Mouse (Mus musculus): Measurements from ENCODE around the gene Prkg1. TPM values are rescaled to one million over a fixed set of nuclear protein-coding genes. Genes with fewer than 3 reads are reported as not detected.
"Not testable (repeated sequence)": the region's sequence is repeated elsewhere in the genome, so short reads cannot be mapped to it uniquely, and the experiment has no call there.

Gene Prkg1
- polyA plus RNA-seq, 1 experiment from 2014 or later = 2.5 TPM

DNA sequence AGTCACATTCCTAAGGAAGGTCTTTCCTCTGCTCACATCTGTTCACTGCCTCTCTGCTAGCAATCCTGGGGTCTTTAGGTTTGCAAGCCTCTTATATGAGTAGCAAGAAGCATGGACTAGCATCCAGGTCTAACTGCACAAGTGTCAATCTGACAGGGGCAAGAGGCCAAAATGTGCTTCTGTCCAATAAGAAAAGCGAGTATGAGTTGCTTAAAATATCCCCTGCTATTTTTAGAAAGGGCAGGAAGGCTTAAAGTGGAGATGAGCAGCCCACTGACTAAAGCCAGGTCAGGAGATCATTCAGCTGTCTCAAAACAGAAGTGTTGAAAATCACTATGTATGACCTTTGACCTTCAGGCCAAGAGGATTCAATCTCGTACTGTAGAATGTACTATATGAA, 1139.4 kb downstream of the Prkg1 start:
- 71% methylated on average over 2 of the region's 2 CpGs for WGBS (ENCODE audit: missing documents)
- H3K27ac ChIP-seq = no peak overlapping the region
- no peaks in the 10 kb centered on the region for H3K79me2 ChIP-seq (ENCODE audit: inconsistent target)
- no peak overlapping the region for H3K4me3 ChIP-seq (ENCODE audit: inconsistent target)
- H3K36me3 ChIP-seq (ENCODE audit: inconsistent target) = no peaks in the 10 kb centered on the region

DNA sequence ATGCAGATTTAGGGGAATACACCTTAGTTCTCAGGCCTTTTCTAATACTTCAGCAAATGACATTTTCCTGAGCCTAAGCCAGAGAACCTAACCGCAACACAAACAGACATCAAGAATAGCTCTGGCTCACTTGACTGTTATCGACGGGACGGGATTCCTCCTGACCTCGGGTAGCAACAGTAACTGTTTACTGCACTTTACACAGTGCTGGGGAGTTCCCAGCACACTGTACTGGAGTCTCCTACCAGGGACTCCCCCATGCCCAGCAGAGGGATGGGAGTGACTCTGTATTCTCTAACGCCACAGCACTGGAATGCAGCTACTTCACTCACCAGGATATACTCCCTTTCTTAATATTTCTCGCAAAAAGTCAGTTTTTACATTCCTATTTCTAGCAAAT, 1141.2 kb downstream of the Prkg1 start:
- H3K27ac ChIP-seq = no peak overlapping the region
- H3K79me2 ChIP-seq (ENCODE audit: inconsistent target) = no peaks in the 10 kb centered on the region
- 93% methylated on average over 7 of the region's 7 CpGs for whole genome bisulfite sequencing (ENCODE audit: missing documents)
- no peaks in the 10 kb centered on the region for H3K36me3 ChIP-seq (ENCODE audit: inconsistent target)
- no peak overlapping the region for H3K4me3 ChIP-seq (ENCODE audit: inconsistent target)

DNA sequence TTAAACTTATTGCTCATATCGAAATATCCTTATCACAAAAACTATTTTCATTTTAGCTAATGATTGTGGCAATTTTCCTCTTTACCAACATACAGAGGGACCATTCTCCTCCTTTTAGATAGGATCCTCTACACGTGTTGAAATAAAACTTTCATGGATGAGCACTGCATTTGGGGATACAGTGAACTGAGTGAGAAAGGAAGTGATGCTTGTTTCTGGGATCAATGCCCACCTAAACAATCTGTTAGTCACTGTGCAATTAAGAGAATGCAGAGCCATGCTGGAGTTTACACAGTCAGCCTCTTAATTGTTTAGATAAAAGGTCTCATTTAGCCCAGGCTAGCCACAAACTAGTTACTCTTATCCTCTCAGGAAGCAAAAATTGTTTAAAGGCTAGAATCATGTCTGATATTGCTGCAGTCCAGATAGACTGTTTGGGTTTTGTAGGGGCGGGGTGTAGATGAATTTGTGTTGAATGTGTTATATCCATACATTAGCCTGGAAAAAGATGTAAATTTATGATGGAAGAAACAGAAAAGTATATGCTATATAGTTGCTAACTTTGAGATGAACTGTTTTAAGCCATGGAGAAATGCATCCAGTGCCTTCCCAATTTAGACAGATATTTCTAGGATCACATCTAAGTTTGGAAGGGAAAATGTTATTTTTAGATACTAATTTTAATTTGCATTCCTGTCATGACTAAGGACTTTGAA, 1151.5 kb downstream of the Prkg1 start:
- Histone ChIP-seq H3K36me3 (ENCODE audit: inconsistent target) (no peaks in the 10 kb centered on the region), H3K79me2 (ENCODE audit: inconsistent target) (no peaks in the 10 kb centered on the region), H3K4me3 (ENCODE audit: inconsistent target) (no peak overlapping the region), H3K27ac (no peak overlapping the region)
- WGBS (ENCODE audit: missing documents) = 75% methylated on average over 3 of the region's 3 CpGs

DNA sequence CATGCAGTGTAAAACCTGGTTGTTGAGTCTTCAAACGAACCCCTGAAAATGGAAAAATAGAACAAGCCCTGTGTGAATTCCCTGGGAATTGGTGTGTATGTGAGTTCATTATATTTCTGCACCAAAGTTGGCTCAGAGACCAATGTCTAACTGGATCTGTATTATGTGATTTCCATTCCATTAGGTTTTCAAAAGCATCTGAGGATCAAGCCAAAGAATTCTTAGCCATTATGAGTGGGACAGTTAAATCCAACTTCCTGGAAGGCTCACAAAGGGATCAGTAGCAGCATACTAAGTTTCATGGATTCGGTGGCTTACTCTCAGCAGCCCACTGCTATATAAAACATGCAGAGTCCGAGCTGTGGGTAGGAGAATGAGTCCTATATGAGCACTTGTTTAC, 1178.5 kb downstream of the Prkg1 start:
- 78% methylated on average over 3 of the region's 3 CpGs for WGBS (ENCODE audit: missing documents)
- no peak overlapping the region for H3K27ac ChIP-seq
- no peak overlapping the region for H3K4me3 ChIP-seq (ENCODE audit: inconsistent target)
- H3K36me3 ChIP-seq (ENCODE audit: inconsistent target) = no peaks in the 10 kb centered on the region
- no peaks in the 10 kb centered on the region for H3K79me2 ChIP-seq (ENCODE audit: inconsistent target)

DNA sequence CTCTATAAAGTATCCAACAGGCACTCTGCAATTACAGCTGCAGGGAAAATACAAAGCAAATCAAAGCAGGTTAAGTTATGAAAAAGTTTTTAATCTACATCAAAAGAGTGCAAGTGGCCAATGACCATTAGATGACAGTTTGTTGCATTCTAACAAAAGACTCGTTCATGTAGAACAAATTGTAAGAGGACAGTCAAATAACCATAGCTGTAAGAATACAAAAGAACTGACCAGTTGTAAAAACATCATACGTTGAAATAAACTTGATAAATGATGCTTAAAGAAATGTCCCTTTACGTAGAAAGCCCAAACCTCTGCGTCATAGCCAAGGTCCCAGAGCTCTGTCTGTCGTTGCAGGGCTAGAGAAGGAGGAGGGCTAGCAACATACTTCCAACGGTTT, 1200.3 kb downstream of the Prkg1 start:
- Histone ChIP-seq H3K36me3 (ENCODE audit: inconsistent target) (no peaks in the 10 kb centered on the region), H3K4me3 (ENCODE audit: inconsistent target) (no peak overlapping the region), H3K79me2 (ENCODE audit: inconsistent target) (no peaks in the 10 kb centered on the region), H3K27ac (no peak overlapping the region)
- WGBS (ENCODE audit: missing documents) = 92% methylated on average over 6 of the region's 6 CpGs

DNA sequence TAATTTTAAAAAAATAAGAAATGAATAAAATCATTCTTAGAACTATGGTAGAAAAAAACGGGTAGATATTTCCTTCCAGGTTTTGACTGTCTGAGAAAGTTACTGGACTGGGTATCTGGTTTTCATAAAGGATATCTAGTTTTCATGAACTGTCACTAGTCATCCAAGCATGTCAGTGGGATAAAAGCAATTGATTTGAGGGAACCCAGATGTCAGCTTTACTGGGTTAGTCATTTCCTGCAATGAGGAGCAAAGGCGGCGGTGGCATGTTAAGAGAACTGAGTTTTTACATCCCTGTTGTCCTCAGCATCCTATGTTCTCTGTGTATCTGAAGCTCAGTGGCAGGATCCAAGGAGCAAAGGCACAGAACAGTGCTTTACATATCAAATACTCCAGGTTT, 1201.0 kb downstream of the Prkg1 start:
- Histone ChIP-seq H3K79me2 (ENCODE audit: inconsistent target) (no peaks in the 10 kb centered on the region), H3K36me3 (ENCODE audit: inconsistent target) (no peaks in the 10 kb centered on the region), H3K4me3 (ENCODE audit: inconsistent target) (no peak overlapping the region), H3K27ac (no peak overlapping the region)
- 97% methylated on average over 3 of the region's 3 CpGs for WGBS (ENCODE audit: missing documents)

DNA sequence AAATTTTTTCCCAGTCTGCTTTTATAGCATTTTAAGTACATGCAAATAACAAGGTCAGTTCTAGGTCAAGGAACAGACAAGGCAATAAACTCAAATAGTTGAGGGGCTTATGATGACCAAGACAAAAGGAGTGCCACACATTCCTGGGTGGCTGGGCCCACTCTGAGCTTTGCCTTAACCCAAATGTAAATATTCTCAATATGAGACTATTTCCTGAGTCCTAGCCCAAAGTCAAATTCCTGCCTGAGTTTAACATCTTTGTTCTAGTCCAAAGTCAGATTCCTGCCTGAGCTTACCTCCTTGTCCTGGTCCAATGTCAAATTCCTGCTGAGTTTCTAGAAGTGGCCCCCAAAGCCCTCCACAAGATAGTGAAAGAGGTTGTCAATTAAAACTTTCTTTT, 1206.8 kb downstream of the Prkg1 start:
- Histone ChIP-seq H3K27ac (no peak overlapping the region), H3K4me3 (ENCODE audit: inconsistent target) (no peak overlapping the region), H3K79me2 (ENCODE audit: inconsistent target) (no peaks in the 10 kb centered on the region), H3K36me3 (ENCODE audit: inconsistent target) (no peaks in the 10 kb centered on the region)

DNA sequence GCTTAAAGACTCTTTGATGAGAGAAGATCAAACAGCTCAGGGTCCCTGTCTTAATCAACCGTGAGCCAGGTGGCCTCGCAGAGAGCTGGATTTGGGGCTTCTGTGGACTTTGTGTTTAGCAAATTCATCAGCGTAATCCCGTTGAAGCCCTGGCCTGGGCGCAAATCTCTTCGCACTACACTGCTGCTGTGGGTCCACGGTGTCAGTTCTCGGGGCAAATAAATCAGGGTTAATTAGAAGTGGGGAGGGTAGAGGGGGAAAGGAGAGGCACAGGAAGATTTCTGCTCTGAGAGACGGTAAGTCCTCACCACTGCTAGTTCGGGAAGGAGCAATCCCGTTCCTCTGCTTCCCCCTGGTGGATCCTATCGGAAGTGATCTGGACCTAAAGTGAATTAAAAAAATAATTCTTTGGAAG, 1210.4 kb downstream of the Prkg1 start:
- H3K4me3 ChIP-seq (ENCODE audit: inconsistent target) = no peak overlapping the region
- no peaks in the 10 kb centered on the region for H3K79me2 ChIP-seq (ENCODE audit: inconsistent target)
- no peaks in the 10 kb centered on the region for H3K36me3 ChIP-seq (ENCODE audit: inconsistent target)
- WGBS (ENCODE audit: missing documents) = 5% methylated on average over 12 of the region's 12 CpGs
- H3K27ac ChIP-seq = no peak overlapping the region

DNA sequence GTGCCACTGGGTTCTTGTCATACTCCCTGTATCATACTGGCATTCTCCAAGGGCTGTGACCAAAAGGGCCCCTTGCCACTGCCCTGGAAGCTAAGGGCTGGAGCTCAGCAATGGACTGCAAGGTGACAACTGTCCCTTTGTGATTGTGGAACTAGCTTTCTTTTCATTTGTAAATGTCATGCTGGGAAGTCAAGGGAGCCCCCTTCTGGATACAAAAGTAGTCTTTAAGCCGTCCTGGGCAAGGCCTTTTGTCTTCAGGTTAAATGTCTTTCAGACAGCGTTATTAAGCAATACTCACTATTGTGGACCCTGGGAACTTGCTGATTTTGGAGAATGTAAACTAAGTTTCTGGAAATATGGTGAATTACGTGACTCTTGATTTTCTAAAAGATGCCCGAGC, 1211.1 kb downstream of the Prkg1 start:
- H3K36me3 ChIP-seq (ENCODE audit: inconsistent target) = no peaks in the 10 kb centered on the region
- no peaks in the 10 kb centered on the region for H3K79me2 ChIP-seq (ENCODE audit: inconsistent target)
- H3K4me3 ChIP-seq (ENCODE audit: inconsistent target) = no peak overlapping the region
- 56% methylated on average over 4 of the region's 4 CpGs for WGBS (ENCODE audit: missing documents)
- no peak overlapping the region for H3K27ac ChIP-seq

DNA sequence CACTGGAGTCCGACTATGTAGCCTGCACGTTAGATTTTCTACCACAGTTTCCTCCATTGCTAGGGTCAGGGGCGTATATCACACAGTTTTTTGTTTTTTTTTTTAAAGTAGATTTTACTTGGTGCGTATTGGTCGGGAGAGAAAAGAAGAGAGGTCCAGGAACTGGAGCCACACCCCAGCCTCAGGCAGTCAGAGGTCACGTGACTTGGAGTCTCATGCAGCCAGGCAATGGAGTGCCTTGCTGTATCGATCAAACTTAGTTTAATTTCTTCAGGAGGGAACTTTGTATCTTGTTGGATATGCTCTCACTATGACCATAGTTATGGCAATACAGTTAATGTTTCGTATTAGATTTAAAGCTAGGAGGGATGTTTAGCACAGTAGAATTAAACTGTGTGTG, 1212.6 kb downstream of the Prkg1 start:
- H3K36me3 ChIP-seq (ENCODE audit: inconsistent target) = no peaks in the 10 kb centered on the region
- 64% methylated on average over 8 of the region's 8 CpGs for WGBS (ENCODE audit: missing documents)
- no peak overlapping the region for H3K4me3 ChIP-seq (ENCODE audit: inconsistent target)
- no peaks in the 10 kb centered on the region for H3K79me2 ChIP-seq (ENCODE audit: inconsistent target)
- no peak overlapping the region for H3K27ac ChIP-seq

DNA sequence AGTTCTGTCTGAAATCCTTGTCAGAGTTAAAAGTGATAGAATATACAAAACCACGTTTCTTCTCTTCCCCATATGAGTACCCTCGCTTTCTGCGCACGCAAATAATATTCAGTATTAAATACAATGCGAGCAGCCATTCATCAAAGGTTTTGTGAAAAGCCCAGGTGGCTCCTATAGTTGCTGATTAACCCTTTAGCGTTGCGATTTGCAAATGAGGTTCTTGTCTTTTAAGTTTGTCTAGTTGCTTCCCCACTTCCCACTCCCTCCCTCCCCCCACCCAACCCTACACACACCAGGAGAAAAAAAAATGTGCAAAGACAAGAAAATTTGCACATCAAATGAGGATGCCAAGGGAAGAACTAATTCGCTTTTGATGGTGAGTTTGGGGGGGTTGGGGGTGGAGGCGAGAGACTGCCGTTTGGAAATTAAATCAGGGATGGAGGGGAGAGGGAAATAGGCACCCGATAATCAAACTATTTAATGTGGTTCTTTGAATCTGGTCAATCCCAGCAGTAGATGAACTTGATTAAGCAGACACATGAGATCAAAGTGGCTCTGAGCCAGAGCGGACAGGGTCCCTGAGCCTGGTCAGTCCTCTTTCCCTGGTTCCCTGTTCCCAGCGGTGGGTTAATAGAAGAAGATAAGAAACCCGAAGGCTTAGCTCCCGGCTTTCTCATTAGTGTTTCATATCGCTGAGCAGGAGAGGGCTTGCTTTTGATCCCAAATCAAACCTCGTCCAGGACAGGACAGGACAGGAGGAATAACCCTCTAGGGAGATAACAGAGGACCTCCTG, 1214.8 kb downstream of the Prkg1 start:
- H3K36me3 ChIP-seq (ENCODE audit: inconsistent target) = no peaks in the 10 kb centered on the region
- H3K79me2 ChIP-seq (ENCODE audit: inconsistent target) = no peaks in the 10 kb centered on the region
- WGBS (ENCODE audit: missing documents) = 25% methylated on average over 16 of the region's 17 CpGs
- no peak overlapping the region for H3K4me3 ChIP-seq (ENCODE audit: inconsistent target)
- H3K27ac ChIP-seq = no peak overlapping the region

DNA sequence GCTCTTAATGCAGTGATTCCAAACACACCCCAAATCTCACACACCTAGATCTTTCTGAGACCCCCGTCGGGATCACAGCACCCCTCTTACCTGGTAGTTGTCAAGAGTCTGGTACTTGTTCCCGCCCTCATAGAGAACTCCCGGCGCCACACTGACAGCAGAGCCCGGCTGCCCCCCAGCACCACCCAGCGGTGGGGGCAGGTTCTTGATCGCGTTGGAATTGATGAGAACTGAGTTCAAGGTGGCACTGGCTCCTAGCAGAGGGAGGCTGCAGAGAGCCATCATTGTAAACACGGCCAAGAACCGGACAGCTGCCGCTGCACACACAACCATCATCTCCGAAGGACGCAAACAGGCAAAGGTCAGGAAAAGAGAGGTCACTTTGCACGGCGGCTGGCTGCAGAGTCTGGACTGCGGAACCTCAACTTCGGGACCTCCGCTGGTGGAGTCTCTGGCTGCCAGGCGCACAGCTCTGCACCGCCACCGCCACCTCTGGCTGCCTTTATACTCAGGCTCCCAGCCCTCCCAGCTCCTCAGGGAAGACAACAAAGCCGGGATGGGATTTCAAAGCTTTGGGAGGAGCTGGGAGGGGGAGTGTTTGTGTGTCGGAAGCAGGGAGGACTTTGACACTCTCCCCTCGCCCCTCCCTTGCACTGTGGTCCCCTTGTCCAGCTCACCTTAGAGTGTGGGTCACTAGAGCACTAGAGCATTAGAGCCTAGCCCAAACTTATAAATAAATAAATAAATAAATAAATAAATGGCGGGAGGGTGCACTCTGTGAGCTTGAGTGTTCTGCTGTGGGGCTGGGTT, 1215.6 kb downstream of the Prkg1 start, which contains the start of gene Dkk1:
Dkk1 (minus strand) TSS at position 622 of the 810 bp plus-strand sequence.
- WGBS (ENCODE audit: missing documents) = 4% methylated on average over 24 of the region's 26 CpGs
- no peaks in the 10 kb centered on the region for H3K36me3 ChIP-seq (ENCODE audit: inconsistent target)
- H3K4me3 ChIP-seq (ENCODE audit: inconsistent target) = no peak within 1 kb of the TSS
- H3K27ac ChIP-seq = no peak within 1 kb of the TSS
- H3K79me2 ChIP-seq (ENCODE audit: inconsistent target) = no peaks in the 10 kb centered on the region

DNA sequence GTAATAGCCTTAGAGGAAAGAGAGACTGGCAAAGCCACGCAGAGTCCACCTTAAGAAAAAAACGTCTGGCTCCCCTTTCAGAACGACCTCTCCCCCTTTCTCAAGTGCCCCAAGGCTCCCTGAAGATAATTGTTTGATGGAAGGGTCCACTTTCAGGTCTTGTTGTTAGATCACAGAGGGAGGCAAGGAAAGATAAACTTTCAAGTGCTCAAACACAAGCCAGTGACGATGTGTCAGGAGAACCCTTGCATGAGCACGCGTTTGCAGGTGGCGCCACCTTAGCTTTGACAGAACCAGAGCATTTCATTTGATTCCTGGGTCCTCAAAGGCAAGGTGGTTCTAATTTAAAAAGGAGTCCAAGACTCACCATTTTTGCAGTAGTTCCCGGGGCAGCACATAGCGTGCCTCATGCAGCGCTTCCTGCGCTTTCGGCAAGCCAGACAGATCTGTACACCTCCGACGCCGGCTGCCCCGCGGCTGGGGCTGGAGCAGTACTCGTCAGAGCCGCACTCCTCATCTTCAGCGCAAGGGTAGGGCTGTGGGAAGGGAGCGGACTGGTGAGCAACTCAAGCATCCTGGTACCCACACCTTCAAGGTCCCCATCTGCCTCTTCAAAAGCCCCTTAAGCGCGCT, 1216.3 kb downstream of the Prkg1 start:
- Histone ChIP-seq H3K27ac (no peak overlapping the region), H3K79me2 (ENCODE audit: inconsistent target) (no peaks in the 10 kb centered on the region), H3K4me3 (ENCODE audit: inconsistent target) (no peak overlapping the region), H3K36me3 (ENCODE audit: inconsistent target) (no peaks in the 10 kb centered on the region)
- 8% methylated on average over 23 of the region's 23 CpGs for WGBS (ENCODE audit: missing documents)

DNA sequence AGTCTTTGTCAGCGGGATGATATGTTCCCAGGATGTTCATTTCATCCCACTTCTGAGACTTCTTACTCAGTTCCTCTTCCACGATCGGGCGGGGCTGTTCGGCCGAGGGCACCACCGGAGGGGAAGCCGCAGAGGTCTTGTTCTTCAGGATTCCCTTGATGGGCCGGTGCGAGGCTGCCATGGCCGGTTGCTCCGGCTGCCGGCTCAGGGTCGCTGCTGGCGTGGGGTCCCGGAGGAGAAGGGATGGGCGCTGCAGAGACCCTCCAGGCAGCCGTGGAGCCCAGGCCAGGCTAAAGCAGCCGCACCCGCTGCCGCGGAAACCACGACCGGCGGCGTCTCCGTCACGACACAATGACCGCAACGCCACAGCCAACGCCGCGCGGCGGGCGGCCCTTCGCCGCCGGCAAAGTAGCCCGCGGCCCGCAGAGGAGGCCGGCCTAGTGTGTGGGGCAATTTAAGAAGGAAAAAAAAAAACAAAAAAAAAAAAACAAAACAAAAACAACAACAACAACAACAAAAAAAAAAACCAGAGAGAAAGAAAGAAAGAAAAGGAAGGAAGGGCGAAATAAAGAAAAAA, 1225.4 kb downstream of the Prkg1 start:
- H3K79me2 ChIP-seq (ENCODE audit: inconsistent target); H3K36me3 ChIP-seq (ENCODE audit: inconsistent target); H3K4me3 ChIP-seq (ENCODE audit: inconsistent target); H3K27ac ChIP-seq: not testable (repeated sequence)
- 1% methylated on average over 20 of the region's 44 CpGs for WGBS (ENCODE audit: missing documents)
